Mouse (Mus musculus) midbrain, embryonic 14.5 days (tissue): ENCODE measurements at regions not wholly inside any gene's neighbourhood (a gene's known extent, or its start where the extent isn't known, plus 50 kb on each side); places are given as distances from the start of the nearest gene placed in this dataset.
A peak's percentile ranks its signal among the peaks of the same experiment; 100 is the strongest.

ENCODE experiments used
- ATAC-seq: fragments of 200-750 bp; cut with Nextera tagmentation; 2 replicates; pipeline ENCODE4 v1.8.0; 2017; ENCODE audit warnings: moderate number of reproducible peaks, moderate library complexity; ENCODE audit not compliant: low FRiP score, low TSS enrichment
- DNase-seq: peaks from one replicate; pipeline ENCODE4 v3.0.0-alpha.2; 2015
- H3K27ac ChIP-seq: fragments of 300-500 bp; sonication (generic); replicated peaks from 2 replicates; pipeline ENCODE4 v1.5.1; 2014; ENCODE audit warnings: mild to moderate bottlenecking, low read depth, low read length, moderate library complexity
- H3K27me3 ChIP-seq: fragments of 300-500 bp; sonication (generic); 2 replicates; pipeline ENCODE4 v1.6.1; 2014; ENCODE audit warnings: low read length, control low read depth, mixed read lengths; ENCODE audit not compliant: control insufficient read depth, insufficient read depth
- H3K36me3 ChIP-seq: fragments of 300-500 bp; sonication (generic); 2 replicates; pipeline ENCODE4 v1.6.1; 2014; ENCODE audit warnings: low read length, control low read depth; ENCODE audit not compliant: control insufficient read depth, insufficient read depth
- H3K4me1 ChIP-seq: fragments of 300-500 bp; sonication (generic); 2 replicates; pipeline ENCODE4 v1.6.1; 2014; ENCODE audit warnings: mild to moderate bottlenecking, antibody characterized with exemption, low read length, control low read depth; ENCODE audit not compliant: control insufficient read depth, insufficient read depth
- H3K4me2 ChIP-seq: fragments of 300-500 bp; sonication (generic); 2 replicates; pipeline ENCODE4 v1.6.1; 2014; ENCODE audit warnings: mild to moderate bottlenecking, low read length, moderate library complexity
- H3K4me3 ChIP-seq: fragments of 300-500 bp; sonication (generic); replicated peaks from 2 replicates; pipeline ENCODE4 v1.5.1; 2014; ENCODE audit warnings: low read depth, low read length
- H3K9ac ChIP-seq: fragments of 300-500 bp; sonication (generic); replicated peaks from 2 replicates; pipeline ENCODE4 v1.6.1; 2014; ENCODE audit warnings: mild to moderate bottlenecking, low read length, moderate library complexity
- H3K9me3 ChIP-seq: fragments of 300-500 bp; sonication (generic); 2 replicates; pipeline ENCODE4 v1.6.1; 2016; ENCODE audit warnings: low read length, control low read depth, mixed read lengths; ENCODE audit not compliant: control insufficient read depth
- whole genome bisulfite sequencing: fragments of 180-500 bp; shearing (Covaris S2); extraction: QIAGEN DNeasy Blood & Tissue Kit; methylation state at CpG from one replicate; pipeline ENCODE4 v1.1.7; 2014; 5-methylcytosine and 5-hydroxymethylcytosine counted together

- ATAC-seq (peak; percentile 40), DNase-seq (peak; percentile 53)
- H3K27me3 ChIP-seq = no peaks in the 10 kb centered on the region
- peak overlapping the region; percentile 52 for H3K4me2 ChIP-seq
- peaks cover 6% of the 10 kb centered on the region; the same call in 1 of the 2 replicates for H3K4me1 ChIP-seq
- H3K36me3 ChIP-seq = no peaks in the 10 kb centered on the region
- H3K9ac ChIP-seq = peak overlapping the region; percentile 36
- WGBS = 39% methylated on average over 21 of the region's 21 CpGs
- H3K9me3 ChIP-seq = no peaks in the 10 kb centered on the region
- no peak overlapping the region for H3K27ac ChIP-seq
- peak overlapping the region; percentile 16 for H3K4me3 ChIP-seq
Measured at GRCm38 (mm10) chr6:16999451-17000139, 65.4 kb upstream of the Tes start.

GRCm38 (mm10) chr6:16995495-16995936 is 69.4 kb upstream of the Tes start:
- Histone ChIP-seq H3K9me3 (no peaks in the 10 kb centered on the region), H3K4me2 (peak overlapping the region; percentile 54), H3K27me3 (no peaks in the 10 kb centered on the region), H3K9ac (no peak overlapping the region; the same call in 1 of the 2 replicates), H3K36me3 (no peaks in the 10 kb centered on the region), H3K4me3 (peak overlapping the region; percentile 11; the same call in 1 of the 2 replicates), H3K27ac (peak overlapping the region; percentile 58), H3K4me1 (peaks cover 9% of the 10 kb centered on the region; the same call in 1 of the 2 replicates)
- peak; percentile 65 for DNase-seq
- peak; percentile 55; the same call in 1 of the 2 replicates for ATAC-seq
- 3% methylated on average over 10 of the region's 10 CpGs for WGBS

GRCm38 (mm10) chr6:16994711-16995110 is 70.2 kb upstream of the Tes start:
- Histone ChIP-seq H3K27me3 (no peaks in the 10 kb centered on the region), H3K4me2 (peak overlapping the region; percentile 54), H3K4me3 (0 out of 2 replicates have a peak overlapping the region, but pooled peaks have one; percentile 9), H3K27ac (no peak overlapping the region), H3K9ac (no peak overlapping the region), H3K9me3 (no peaks in the 10 kb centered on the region), H3K4me1 (peaks cover 9% of the 10 kb centered on the region; the same call in 1 of the 2 replicates), H3K36me3 (no peaks in the 10 kb centered on the region)
- WGBS = 5% methylated on average over 8 of the region's 8 CpGs
- ATAC-seq (peak; percentile 73), DNase-seq (peak; percentile 85)

GRCm38 (mm10) chr6:16991996-16992591 is 72.9 kb upstream of the Tes start:
- Histone ChIP-seq H3K4me2 (peak overlapping the region; percentile 55), H3K9ac (no peak overlapping the region; the same call in 1 of the 2 replicates), H3K27me3 (no peaks in the 10 kb centered on the region), H3K36me3 (no peaks in the 10 kb centered on the region), H3K9me3 (no peaks in the 10 kb centered on the region), H3K27ac (0 out of 2 replicates have a peak overlapping the region, but pooled peaks have one; percentile 13), H3K4me3 (peak overlapping the region; percentile 19), H3K4me1 (peaks cover 9% of the 10 kb centered on the region; the same call in 1 of the 2 replicates)
- DNase-seq (peak; percentile 54), ATAC-seq (peak; percentile 29; the same call in 1 of the 2 replicates)
- 12% methylated on average over 15 of the region's 15 CpGs for WGBS

- H3K27ac ChIP-seq = no peak overlapping the region
- ATAC-seq = no peak
Measured at GRCm38 (mm10) chr6:16978206-16978505, 79.9 kb upstream of the Tfec start.

GRCm38 (mm10) chr6:16977392-16978205 is 79.4 kb upstream of the Tfec start:
- WGBS = 33% methylated on average over 14 of the region's 14 CpGs
- Histone ChIP-seq H3K4me3 (no peak overlapping the region), H3K4me2 (peak overlapping the region; percentile 37), H3K9ac (no peak overlapping the region), H3K36me3 (no peaks in the 10 kb centered on the region), H3K9me3 (no peaks in the 10 kb centered on the region), H3K27ac (no peak overlapping the region), H3K4me1 (peaks cover 5% of the 10 kb centered on the region; the same call in 1 of the 2 replicates), H3K27me3 (no peaks in the 10 kb centered on the region)
- ATAC-seq = peak; percentile 43; the same call in 1 of the 2 replicates
- DNase-seq = no peak

More at GRCm38 (mm10) chr6:16978206-16978505, 79.9 kb upstream of the Tfec start:
- no peak overlapping the region for H3K4me2 ChIP-seq
- no peaks in the 10 kb centered on the region for H3K9me3 ChIP-seq
- H3K27me3 ChIP-seq = no peaks in the 10 kb centered on the region
- no peaks in the 10 kb centered on the region for H3K36me3 ChIP-seq
- WGBS = 26% methylated on average over 3 of the region's 3 CpGs
- no peak overlapping the region for H3K4me3 ChIP-seq
- H3K4me1 ChIP-seq = peaks cover 5% of the 10 kb centered on the region; the same call in 1 of the 2 replicates
- peak; percentile 89 for DNase-seq
- no peak overlapping the region for H3K9ac ChIP-seq

GRCm38 (mm10) chr6:16965658-16966057 is 67.4 kb upstream of the Tfec start:
- WGBS = 85% methylated on average over 5 of the region's 5 CpGs
- ATAC-seq (no peak), DNase-seq (no peak)
- H3K36me3 ChIP-seq = no peaks in the 10 kb centered on the region
- no peak overlapping the region for H3K9ac ChIP-seq
- no peak overlapping the region for H3K4me2 ChIP-seq
- no peaks in the 10 kb centered on the region for H3K9me3 ChIP-seq
- H3K4me1 ChIP-seq = no peaks in the 10 kb centered on the region
- no peak overlapping the region for H3K4me3 ChIP-seq
- no peaks in the 10 kb centered on the region for H3K27me3 ChIP-seq
- H3K27ac ChIP-seq = no peak overlapping the region

GRCm38 (mm10) chr6:16964362-16964761 is 66.1 kb upstream of the Tfec start:
- 86% methylated on average over 2 of the region's 2 CpGs for WGBS
- ATAC-seq = no peak

More at GRCm38 (mm10) chr6:16964362-16964761, 66.1 kb upstream of the Tfec start:
- no peaks in the 10 kb centered on the region for H3K9me3 ChIP-seq
- no peak overlapping the region for H3K27ac ChIP-seq
- no peaks in the 10 kb centered on the region for H3K27me3 ChIP-seq
- DNase-seq = no peak
- no peak overlapping the region for H3K4me2 ChIP-seq
- no peaks in the 10 kb centered on the region for H3K36me3 ChIP-seq
- H3K4me1 ChIP-seq = no peaks in the 10 kb centered on the region
- H3K9ac ChIP-seq = no peak overlapping the region
- H3K4me3 ChIP-seq = no peak overlapping the region
